Mouse (Mus musculus) MEL (cell line): ENCODE measurements around the gene Ppp1r15a.

ENCODE experiments used
- CHD2 ChIP-seq: IDR thresholded peaks from 2 replicates; pipeline ENCODE4 v1.6.1; 2011; ENCODE audit warnings: low read length, improper control_type of control experiment
- CTCF ChIP-seq, 3 experiments: IDR thresholded peaks in 2 of 3; conservative IDR thresholded peaks in 1 of 3; 2 replicates each; pipeline ENCODE4 v1.5.1; 2011 to 2012; ENCODE audit warnings: low read length in 3 of 3, low read depth in 2 of 3, mild to moderate bottlenecking in 2 of 3, improper control_type of control experiment in 1 of 3, inconsistent platforms in 1 of 3, mixed read lengths in 1 of 3, moderate library complexity in 1 of 3; ENCODE audit not compliant: control insufficient read depth in 1 of 3, insufficient read depth in 1 of 3, poor library complexity in 1 of 3, severe bottlenecking in 1 of 3
- GATA1 ChIP-seq: IDR thresholded peaks from 2 replicates; pipeline ENCODE4 v1.6.1; 2011; ENCODE audit warnings: low read depth, low read length, improper control_type of control experiment
- HCFC1 ChIP-seq: IDR thresholded peaks from 2 replicates; pipeline ENCODE4 v1.6.1; 2012; ENCODE audit warnings: low read depth, mild to moderate bottlenecking, inconsistent platforms, low read length, improper control_type of control experiment, moderate library complexity
- KAT2A ChIP-seq: conservative IDR thresholded peaks from 2 replicates; pipeline ENCODE4 v1.6.1; 2012; ENCODE audit warnings: low read depth, low read length, improper control_type of control experiment, inconsistent platforms
- MAX ChIP-seq: IDR thresholded peaks from 2 replicates; pipeline ENCODE4 v1.6.1; 2011; ENCODE audit warnings: low read length, improper control_type of control experiment
- NRF1 ChIP-seq: IDR thresholded peaks from 2 replicates; pipeline ENCODE4 v1.6.1; 2014; ENCODE audit warnings: low read depth, mild to moderate bottlenecking, inconsistent platforms, low read length, improper control_type of control experiment, moderate library complexity; ENCODE audit not compliant: poor library complexity, insufficient read depth, severe bottlenecking
- POLR2A ChIP-seq, 2 experiments: IDR thresholded peaks; 2 replicates each; pipeline ENCODE4 v1.6.1; 2011 to 2012; ENCODE audit warnings: low read length in 2 of 2, mild to moderate bottlenecking in 2 of 2, control low read depth in 1 of 2, improper control_type of control experiment in 1 of 2, low read depth in 1 of 2, moderate library complexity in 1 of 2; ENCODE audit not compliant: control insufficient read depth in 1 of 2, insufficient read depth in 1 of 2, poor library complexity in 1 of 2
- POLR2AphosphoS2 ChIP-seq: IDR thresholded peaks from 2 replicates; pipeline ENCODE4 v1.6.1; 2011; ENCODE audit warnings: low read length, improper control_type of control experiment
- POLR2AphosphoS5 ChIP-seq: IDR thresholded peaks from 2 replicates; pipeline ENCODE4 v1.6.1; 2012; ENCODE audit warnings: low read depth, borderline replicate concordance, mild to moderate bottlenecking, inconsistent platforms, low read length, moderate library complexity, mixed read lengths
- TBP ChIP-seq: IDR thresholded peaks from 2 replicates; pipeline ENCODE4 v1.8.0; 2011; ENCODE audit warnings: low read depth, low read length, improper control_type of control experiment
- ZMIZ1 ChIP-seq: IDR thresholded peaks from 2 replicates; pipeline ENCODE4 v1.6.1; 2012; ENCODE audit warnings: low read depth, mild to moderate bottlenecking, inconsistent platforms, low read length, improper control_type of control experiment, moderate library complexity

DNA sequence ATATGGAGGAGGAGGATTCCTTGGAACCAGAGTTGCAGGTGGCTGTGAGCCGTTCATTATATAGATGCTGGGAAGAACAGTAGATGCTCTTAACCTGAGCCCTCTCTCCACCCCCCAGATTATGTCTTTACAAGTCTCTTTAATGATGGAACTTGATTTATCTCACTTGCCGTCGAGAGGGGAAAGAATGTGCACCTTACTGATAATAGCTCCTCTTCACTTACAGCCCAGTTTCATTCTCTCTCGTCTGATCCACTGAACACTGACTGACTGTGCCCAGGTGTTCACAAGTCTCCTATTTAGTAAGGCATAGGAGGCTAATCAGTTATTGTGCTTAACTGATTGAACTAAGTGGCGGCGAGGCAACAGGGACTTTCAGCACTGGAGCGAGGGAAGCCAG lies 36.5 kb downstream of the Ppp1r15a start:
- TF ChIP-seq POLR2AphosphoS5 (no peak), CTCF (IDR thresholded peaks at IDR 0.05 in 2 of 3, conservative IDR thresholded peaks at IDR 0.05 in 1 of 3; ENCODE audit: control insufficient read depth in 1 of 3, insufficient read depth in 1 of 3, low read depth in 2 of 3, low read length in 3 of 3, poor library complexity in 1 of 3, severe bottlenecking in 1 of 3) (no peak), CHD2 (no peak), TBP (no peak), HCFC1 (no peak), POLR2A (IDR thresholded peaks at IDR 0.05; ENCODE audit: control insufficient read depth in 1 of 2, insufficient read depth in 1 of 2, low read depth in 1 of 2, low read length in 2 of 2, poor library complexity in 1 of 2) (no peak), GATA1 (peak; percentile 89), NRF1 (no peak), KAT2A (no peak), MAX (no peak), POLR2AphosphoS2 (no peak), ZMIZ1 (no peak)
